Mouse (Mus musculus) embryonic facial prominence, embryonic 15.5 days (tissue): ENCODE measurements around the gene Ptprd. TPM values are rescaled to one million over a fixed set of nuclear protein-coding genes. Genes with fewer than 3 reads are reported as not detected.

Experiments used
- ATAC-seq: fragments of 200-750 bp; cut with Nextera tagmentation; 2 replicates; pipeline ENCODE4 v1.8.0; 2017; ENCODE audit warnings: low read depth, moderate TSS enrichment; ENCODE audit not compliant: insufficient number of reproducible peaks, low FRiP score, low TSS enrichment
- H3K27ac ChIP-seq: fragments of 300-500 bp; sonication (generic); replicated peaks from 2 replicates; pipeline ENCODE4 v1.5.1; 2015; ENCODE audit warnings: mild to moderate bottlenecking, inconsistent platforms
- H3K27me3 ChIP-seq: fragments of 300-500 bp; sonication (generic); 2 replicates; pipeline ENCODE4 v1.6.1; 2015; ENCODE audit warnings: inconsistent platforms
- H3K36me3 ChIP-seq: fragments of 300-500 bp; sonication (generic); 2 replicates; pipeline ENCODE4 v1.6.1; 2015; ENCODE audit warnings: mild to moderate bottlenecking, inconsistent platforms
- H3K4me1 ChIP-seq: fragments of 300-500 bp; sonication (generic); 2 replicates; pipeline ENCODE4 v1.6.1; 2015; ENCODE audit warnings: inconsistent platforms
- H3K4me2 ChIP-seq: fragments of 300-500 bp; sonication (generic); replicated peaks from 2 replicates; pipeline ENCODE4 v1.6.1; 2015; ENCODE audit warnings: mild to moderate bottlenecking, inconsistent platforms
- H3K4me3 ChIP-seq: fragments of 300-500 bp; sonication (generic); replicated peaks from 2 replicates; pipeline ENCODE4 v1.5.1; 2015; ENCODE audit warnings: mild to moderate bottlenecking, inconsistent platforms
- H3K9ac ChIP-seq: fragments of 300-500 bp; sonication (generic); 2 replicates; pipeline ENCODE4 v1.6.1; 2015; ENCODE audit warnings: inconsistent platforms
- H3K9me3 ChIP-seq: fragments of 300-500 bp; sonication (generic); replicated peaks from 2 replicates; pipeline ENCODE4 v1.6.1; 2016; ENCODE audit warnings: inconsistent platforms
- WGBS: fragments of 180-500 bp; shearing (Covaris S2); methylation state at CpG from one replicate; pipeline ENCODE4 v1.1.7; 2015; 5-methylcytosine and 5-hydroxymethylcytosine counted together
- polyA plus RNA-seq: library from polyadenylated mRNA; unstranded; fragments of >200 nt; fragmentation: Nextera tagmentation; extraction: Ambion mirVana; gene quantifications from 2 replicates; pipeline ENCODE4 v1.2.1, GENCODE M21; 2015

The Ptprd gene
- polyA plus RNA-seq, 1 experiment from 2014 or later, result 33.9 TPM

DNA sequence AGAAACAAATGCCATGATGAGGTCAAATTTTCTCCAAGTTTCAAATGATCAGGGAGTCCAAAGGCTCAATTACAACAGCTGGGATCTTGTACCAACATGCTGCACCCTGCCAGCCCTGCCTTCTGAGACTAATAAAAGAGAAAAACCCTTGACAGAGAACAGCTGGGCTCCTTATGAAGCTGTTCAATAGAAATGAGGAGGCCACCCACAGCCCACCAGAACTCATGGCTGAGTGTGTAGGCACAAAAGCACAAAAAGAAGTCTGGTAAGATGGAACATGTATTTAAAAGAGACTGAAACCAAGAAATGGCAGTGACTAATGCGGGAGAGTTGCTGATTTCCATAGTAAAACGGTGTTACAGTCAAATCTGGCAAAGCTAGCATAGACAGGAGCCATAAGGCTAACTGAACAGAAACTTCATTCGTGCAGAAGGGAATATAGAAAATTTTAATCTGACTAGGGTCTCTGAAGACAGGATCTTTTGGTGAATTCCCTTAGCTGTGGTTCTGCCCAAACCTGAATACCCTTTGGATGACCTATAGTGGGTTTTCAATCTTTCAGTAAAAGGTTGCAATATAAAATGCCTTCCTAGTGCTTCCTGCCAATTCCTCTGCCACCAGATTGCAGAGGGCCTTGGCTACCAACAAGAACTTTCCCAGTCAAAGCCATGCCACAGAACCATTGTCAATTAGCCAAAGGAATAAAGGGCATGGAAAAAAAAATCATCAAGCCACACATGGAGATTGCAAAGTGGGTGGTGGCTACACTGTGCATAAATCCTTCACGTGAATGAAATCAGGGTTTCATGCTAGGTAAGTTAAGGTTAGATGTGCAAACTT, 1841.5 kb downstream of the Ptprd start:
- no peaks in the 10 kb centered on the region for H3K36me3 ChIP-seq
- 0 out of 2 replicates have a peak overlapping the region, but pooled peaks have one; percentile 12 for H3K4me2 ChIP-seq
- 21% methylated on average over 4 of the region's 4 CpGs for WGBS
- no peaks in the 10 kb centered on the region for H3K27me3 ChIP-seq
- no peak for ATAC-seq
- no peak overlapping the region for H3K4me3 ChIP-seq
- H3K4me1 ChIP-seq, result peaks cover 27% of the 10 kb centered on the region
- H3K27ac ChIP-seq, result peak overlapping the region; percentile 3; the same call in 1 of the 2 replicates
- no peak overlapping the region for H3K9ac ChIP-seq
- H3K9me3 ChIP-seq, result no peaks in the 10 kb centered on the region

DNA sequence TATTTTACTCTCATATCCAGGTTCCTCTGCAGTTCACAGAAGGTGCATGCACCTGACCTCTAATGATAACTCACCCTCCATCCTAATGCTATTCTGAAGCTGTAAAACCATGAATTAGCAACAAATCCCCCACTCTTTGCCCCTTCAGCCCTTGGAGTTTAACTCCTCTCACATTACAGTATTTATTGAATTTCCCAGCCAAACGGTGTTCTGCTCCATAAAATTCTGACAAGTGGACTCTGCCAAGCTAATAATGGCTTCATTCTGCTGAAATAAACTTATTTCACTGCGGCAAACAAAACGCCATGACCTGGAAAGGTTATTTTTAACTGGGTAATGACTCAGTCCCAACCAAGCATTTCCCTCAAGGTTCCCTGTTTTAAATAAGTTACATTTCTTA, 1842.7 kb downstream of the Ptprd start:
- no peaks in the 10 kb centered on the region for H3K9me3 ChIP-seq
- no peaks in the 10 kb centered on the region for H3K36me3 ChIP-seq
- 0 out of 2 replicates have a peak overlapping the region, but pooled peaks have one; percentile 12 for H3K4me2 ChIP-seq
- no peak overlapping the region for H3K9ac ChIP-seq
- no peak for ATAC-seq
- H3K4me1 ChIP-seq, result peaks cover 27% of the 10 kb centered on the region
- WGBS, result 31% methylated on average over 3 of the region's 3 CpGs
- H3K4me3 ChIP-seq, result no peak overlapping the region
- no peaks in the 10 kb centered on the region for H3K27me3 ChIP-seq
- H3K27ac ChIP-seq, result no peak overlapping the region

DNA sequence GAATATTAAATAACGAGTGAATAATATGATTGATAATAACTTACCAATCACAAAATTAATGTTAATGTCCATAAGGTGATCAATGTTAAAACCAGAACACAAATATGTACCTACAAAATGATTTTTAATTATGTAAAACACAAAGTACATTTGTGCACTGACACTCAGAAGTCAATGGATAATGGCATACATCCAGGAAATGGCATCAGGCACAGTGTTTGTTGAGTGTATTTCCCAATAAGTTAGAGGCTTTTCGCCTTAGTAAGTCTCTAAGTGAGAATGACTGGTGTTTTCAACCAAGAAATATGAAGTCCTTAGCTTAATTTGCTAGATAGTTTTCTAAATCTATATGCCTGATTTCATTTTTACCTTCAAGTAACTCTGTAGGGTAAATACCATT, 1843.5 kb downstream of the Ptprd start:
- Histone ChIP-seq H3K4me3 (no peak overlapping the region), H3K4me1 (peaks cover 33% of the 10 kb centered on the region), H3K27ac (no peak overlapping the region), H3K9ac (no peak overlapping the region), H3K4me2 (no peak overlapping the region), H3K9me3 (no peaks in the 10 kb centered on the region), H3K27me3 (no peaks in the 10 kb centered on the region), H3K36me3 (no peaks in the 10 kb centered on the region)
- no peak for ATAC-seq
- WGBS, result 94% methylated on average over 2 of the region's 2 CpGs

DNA sequence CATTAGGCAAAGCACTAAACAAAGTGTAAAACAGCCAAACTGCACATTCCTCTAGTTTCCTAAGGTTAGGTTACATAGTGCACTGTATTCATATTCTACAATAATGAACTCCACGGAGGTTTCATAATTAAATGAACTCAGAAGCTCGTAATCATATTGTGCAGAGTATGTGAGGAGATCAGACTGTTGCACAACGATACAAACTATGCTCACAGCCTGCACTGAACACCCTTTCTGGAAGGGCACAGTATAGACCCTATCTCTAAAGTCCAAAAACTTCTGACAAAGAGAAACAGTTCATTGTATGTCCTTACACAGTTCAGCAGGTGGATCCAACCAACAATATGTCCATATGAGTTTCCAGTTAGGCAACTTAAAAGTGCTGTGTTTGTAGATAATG, 1844.5 kb downstream of the Ptprd start:
- Histone ChIP-seq H3K4me3 (no peak overlapping the region), H3K27me3 (no peaks in the 10 kb centered on the region), H3K4me2 (no peak overlapping the region), H3K36me3 (no peaks in the 10 kb centered on the region), H3K27ac (no peak overlapping the region), H3K4me1 (peaks cover 33% of the 10 kb centered on the region), H3K9me3 (no peaks in the 10 kb centered on the region), H3K9ac (no peak overlapping the region)
- WGBS, result 47% methylated on average over 3 of the region's 3 CpGs
- no peak for ATAC-seq

DNA sequence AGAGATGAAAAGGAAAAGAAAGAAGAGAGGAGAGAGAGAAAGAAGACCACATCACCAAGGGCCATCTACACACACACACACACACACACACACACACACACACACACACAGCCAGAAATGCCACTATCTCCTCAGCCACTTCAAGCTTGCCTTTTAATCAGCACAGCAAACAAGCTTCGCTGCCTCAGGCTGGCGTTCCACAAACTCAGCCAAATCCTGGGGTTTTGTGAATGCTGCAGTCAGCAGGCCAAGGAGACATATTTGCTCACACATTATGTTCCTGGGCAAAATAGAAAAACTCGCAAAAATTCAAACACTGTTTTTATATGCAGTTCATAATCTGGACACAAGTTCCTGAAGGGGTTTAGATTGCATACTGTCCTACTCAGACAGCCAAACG, 1845.9 kb downstream of the Ptprd start:
- Histone ChIP-seq H3K4me3 (no peak overlapping the region), H3K4me1 (peaks cover 33% of the 10 kb centered on the region), H3K4me2 (no peak overlapping the region), H3K36me3 (no peaks in the 10 kb centered on the region), H3K9ac (no peak overlapping the region), H3K27ac (no peak overlapping the region), H3K27me3 (no peaks in the 10 kb centered on the region), H3K9me3 (no peaks in the 10 kb centered on the region)
- 49% methylated on average over 4 of the region's 4 CpGs for WGBS
- ATAC-seq, result no peak

DNA sequence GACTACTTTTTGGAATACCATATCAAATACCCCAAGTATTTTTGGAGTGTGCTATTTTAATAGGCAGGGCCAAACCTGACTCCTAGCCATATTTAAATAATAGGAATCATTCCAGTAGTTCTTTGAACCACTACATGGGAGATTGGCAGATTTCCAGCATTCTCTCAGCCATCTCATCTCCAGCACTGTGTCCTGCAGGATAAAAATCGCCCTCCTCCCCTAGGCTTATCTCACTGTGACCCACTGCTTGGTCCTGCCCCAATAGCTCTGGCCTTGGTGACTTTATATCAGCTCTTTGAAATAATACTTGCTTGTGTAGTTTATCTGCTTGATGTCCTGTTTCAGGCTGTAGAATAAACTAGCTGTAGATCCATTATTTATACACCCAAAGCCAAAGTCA, 1850.2 kb downstream of the Ptprd start:
- H3K27ac ChIP-seq, result no peak overlapping the region
- no peaks in the 10 kb centered on the region for H3K36me3 ChIP-seq
- H3K4me2 ChIP-seq, result no peak overlapping the region
- H3K9me3 ChIP-seq, result no peaks in the 10 kb centered on the region
- no peak overlapping the region for H3K9ac ChIP-seq
- H3K4me3 ChIP-seq, result no peak overlapping the region
- no peaks in the 10 kb centered on the region for H3K27me3 ChIP-seq
- WGBS, result 63% methylated on average over 1 of the region's 1 CpGs
- H3K4me1 ChIP-seq, result peaks cover 15% of the 10 kb centered on the region
- ATAC-seq, result no peak

DNA sequence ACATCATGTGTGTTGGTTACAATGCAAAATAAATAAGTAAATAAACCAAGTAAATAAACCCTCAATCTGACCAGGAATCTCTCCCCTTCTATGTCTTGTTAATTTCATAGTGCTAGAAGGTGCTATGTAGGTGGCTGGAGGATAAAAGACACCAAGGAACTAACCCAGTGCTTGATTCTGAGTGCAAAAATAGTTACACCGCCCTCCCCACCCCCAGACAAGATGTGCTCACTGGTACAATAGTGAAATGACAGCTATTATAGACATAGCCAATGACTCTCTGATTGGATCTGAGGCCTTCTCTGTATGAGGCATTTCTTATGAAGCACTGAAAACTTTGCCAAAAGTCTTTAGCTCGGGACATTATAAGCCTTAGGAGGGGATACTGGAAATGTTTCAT, 1857.6 kb downstream of the Ptprd start:
- no peaks in the 10 kb centered on the region for H3K36me3 ChIP-seq
- no peaks in the 10 kb centered on the region for H3K27me3 ChIP-seq
- no peak for ATAC-seq
- H3K9ac ChIP-seq, result no peak overlapping the region
- H3K4me2 ChIP-seq, result no peak overlapping the region
- no peak overlapping the region for H3K27ac ChIP-seq
- H3K4me3 ChIP-seq, result no peak overlapping the region
- H3K4me1 ChIP-seq, result 0 out of 2 replicates have a peak, but pooled peaks cover 4% of the 10 kb centered on the region
- no peaks in the 10 kb centered on the region for H3K9me3 ChIP-seq
- WGBS, result 88% methylated on average over 2 of the region's 2 CpGs

DNA sequence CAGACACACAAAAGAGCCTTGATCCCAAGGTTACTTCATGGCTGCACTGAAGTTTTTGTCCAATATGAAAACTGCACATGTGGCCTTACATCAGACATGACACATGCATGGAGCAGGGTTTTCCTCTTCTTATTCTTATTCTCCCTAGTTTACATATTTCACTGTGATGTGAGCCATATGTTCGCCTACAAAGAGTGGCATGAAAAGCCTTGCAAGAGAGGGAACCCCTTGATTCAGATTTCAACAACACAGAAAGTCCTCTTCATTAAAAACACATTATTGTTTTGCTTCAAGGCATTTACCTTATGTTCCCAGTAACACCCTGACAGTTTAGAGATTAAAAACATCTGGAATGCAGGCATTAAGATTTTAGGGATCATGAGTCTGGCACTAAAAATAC, 1859.3 kb downstream of the Ptprd start:
- no peak for ATAC-seq
- Histone ChIP-seq H3K27ac (no peak overlapping the region), H3K4me2 (no peak overlapping the region), H3K9me3 (no peaks in the 10 kb centered on the region), H3K9ac (no peak overlapping the region), H3K4me1 (0 out of 2 replicates have a peak, but pooled peaks cover 4% of the 10 kb centered on the region), H3K27me3 (no peaks in the 10 kb centered on the region), H3K36me3 (no peaks in the 10 kb centered on the region), H3K4me3 (no peak overlapping the region)
- WGBS, result 16% methylated on average over 1 of the region's 1 CpGs

DNA sequence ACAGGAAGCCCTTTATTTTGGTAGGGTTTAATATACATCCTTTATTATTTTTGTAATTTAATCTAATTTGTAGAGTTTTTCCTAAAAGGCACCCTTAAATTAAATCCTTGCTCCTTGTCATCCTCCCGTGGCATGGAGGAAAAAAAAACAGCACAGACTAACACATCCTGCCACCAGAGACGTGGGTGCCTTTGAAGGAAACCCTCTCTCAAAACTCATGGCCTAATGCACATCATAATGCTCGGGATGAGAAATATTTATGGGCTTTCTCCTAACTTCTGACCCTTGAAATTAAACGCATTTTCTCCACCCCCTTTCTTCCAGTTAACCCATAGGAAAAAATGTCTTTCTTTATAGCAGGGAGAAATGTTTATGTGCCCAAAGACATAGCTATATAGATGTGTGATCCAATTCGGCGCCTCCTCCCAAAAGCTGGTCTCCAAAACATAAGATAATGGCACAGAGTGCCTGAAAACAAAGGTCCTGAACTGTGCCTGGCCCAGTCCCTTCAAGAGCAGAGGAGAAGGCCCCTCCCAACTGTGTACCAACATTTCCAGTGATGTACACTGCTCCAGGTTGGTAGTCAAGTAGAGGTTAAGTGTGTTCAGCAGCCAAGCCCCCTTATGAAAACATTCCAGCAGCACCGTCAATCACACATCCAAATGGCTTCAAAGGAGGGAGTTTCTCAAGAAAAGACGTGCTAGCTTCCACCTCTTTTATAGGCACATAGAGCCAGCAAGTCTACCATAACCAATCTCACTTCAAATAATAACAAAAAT, 1860.4 kb downstream of the Ptprd start:
- H3K9me3 ChIP-seq, result no peaks in the 10 kb centered on the region
- H3K36me3 ChIP-seq, result no peaks in the 10 kb centered on the region
- no peak overlapping the region for H3K27ac ChIP-seq
- H3K4me3 ChIP-seq, result no peak overlapping the region
- WGBS, result 56% methylated on average over 8 of the region's 8 CpGs
- no peak overlapping the region for H3K9ac ChIP-seq
- H3K4me2 ChIP-seq, result no peak overlapping the region
- no peak for ATAC-seq
- H3K4me1 ChIP-seq, result 0 out of 2 replicates have a peak, but pooled peaks cover 4% of the 10 kb centered on the region
- no peaks in the 10 kb centered on the region for H3K27me3 ChIP-seq

DNA sequence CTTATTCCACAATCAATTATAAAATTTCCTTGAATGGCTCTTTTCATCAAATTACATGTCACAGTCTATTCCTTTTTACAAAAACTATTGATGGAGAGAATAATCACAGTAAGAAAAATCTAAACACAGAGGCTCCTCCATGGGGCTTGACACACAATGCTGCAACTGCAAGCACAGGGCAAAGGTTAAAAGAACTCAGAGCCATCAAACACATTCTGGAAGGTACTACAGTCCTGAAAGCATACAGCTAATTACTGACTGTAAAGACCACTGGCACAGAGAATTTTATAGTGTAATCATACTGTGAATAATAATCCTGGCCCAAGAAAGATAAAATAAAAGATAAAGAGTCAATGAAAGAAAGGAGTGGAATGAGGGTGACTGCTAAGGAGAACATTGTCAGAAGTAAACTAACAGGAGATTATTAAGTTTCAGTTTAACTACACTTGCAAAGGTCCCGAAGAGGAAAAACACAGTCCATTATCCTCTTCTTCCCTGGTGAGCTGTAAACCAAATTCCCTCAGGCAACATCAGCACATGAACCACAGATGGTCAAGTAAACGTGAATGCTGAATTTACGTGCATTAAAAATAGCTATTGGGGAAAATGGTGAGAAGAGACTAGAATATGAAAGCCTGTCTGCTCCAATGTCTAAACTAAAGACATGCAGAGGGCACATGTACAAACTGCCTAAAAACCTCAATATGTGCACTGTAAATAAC, 1861.4 kb downstream of the Ptprd start:
- no peak overlapping the region for H3K4me3 ChIP-seq
- no peaks in the 10 kb centered on the region for H3K27me3 ChIP-seq
- no peak overlapping the region for H3K4me2 ChIP-seq
- H3K4me1 ChIP-seq, result 0 out of 2 replicates have a peak, but pooled peaks cover 4% of the 10 kb centered on the region
- H3K36me3 ChIP-seq, result no peaks in the 10 kb centered on the region
- no peaks in the 10 kb centered on the region for H3K9me3 ChIP-seq
- 19% methylated on average over 3 of the region's 3 CpGs for WGBS
- H3K27ac ChIP-seq, result no peak overlapping the region
- H3K9ac ChIP-seq, result no peak overlapping the region
- ATAC-seq, result no peak

DNA sequence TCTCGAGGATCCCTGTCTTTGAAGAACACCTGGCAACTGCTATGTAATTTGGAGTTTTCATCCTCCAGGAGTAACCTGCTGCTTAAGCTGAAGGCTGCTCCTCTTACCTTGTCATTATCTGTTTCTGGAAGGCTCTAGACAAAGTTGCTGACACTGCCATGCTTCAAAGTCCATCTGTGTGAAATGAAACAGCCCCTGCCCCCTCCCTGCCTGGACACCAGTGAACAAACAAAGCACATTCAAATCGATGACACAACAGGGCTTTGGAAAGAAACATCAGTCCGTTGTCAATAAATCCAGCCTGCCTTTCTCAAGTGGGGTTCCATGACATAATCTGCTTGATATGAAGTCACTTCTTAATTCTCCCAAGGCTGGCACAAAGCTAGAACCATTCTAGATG, 1867.7 kb downstream of the Ptprd start:
- Histone ChIP-seq H3K4me3 (no peak overlapping the region), H3K27me3 (no peaks in the 10 kb centered on the region), H3K9ac (no peak overlapping the region), H3K36me3 (no peaks in the 10 kb centered on the region), H3K9me3 (no peaks in the 10 kb centered on the region), H3K4me2 (no peak overlapping the region), H3K4me1 (no peaks in the 10 kb centered on the region), H3K27ac (no peak overlapping the region)
- no peak for ATAC-seq
- WGBS, result 63% methylated on average over 3 of the region's 3 CpGs
